ENCODE assay signal across 9 mouse cellular contexts in genomic region chr2:71813371-71813770, GRCm38 (mm10). TPM values are rescaled to one million over a fixed set of nuclear protein-coding genes. Genes with fewer than 3 reads are reported as not detected.
DNase-seq lines count a peak whose midpoint lies in the region; ATAC-seq and TF ChIP-seq lines count a peak whose summit lies in the region.
"Had no signal": no experiment of that assay in that cellular context is flagged by ENCODE, and none has a peak within 500 bp of the region (broad histone marks: within the 10 kb centered on the region; RNA-seq: fewer than 3 reads in every experiment).

No protein-coding gene starts in this region.

- no peak for TF ChIP-seq CTCF in hindbrain, postnatal 0 days (IDR thresholded peaks at IDR 0.05; ENCODE audit: low read depth)
- no peak for TF ChIP-seq CTCF in spleen, adult 2 months (IDR thresholded peaks at IDR 0.05; ENCODE audit: extremely low read depth, insufficient read depth, insufficient read length, insufficient replicate concordance)
- TF ChIP-seq CTCF in lung, postnatal 0 days (IDR thresholded peaks at IDR 0.05), result no peak

- 0 out of 2 replicates have a peak, but pooled peaks have one; percentile 6 for ATAC-seq in hindbrain, postnatal 0 days
- ATAC-seq in hindbrain, embryonic 16.5 days, result no peak
- no peak for ATAC-seq in hindbrain, embryonic 12.5 days (ENCODE audit: low FRiP score)
- no peak for ATAC-seq in lung, postnatal 0 days

- no peaks in the 10 kb centered on the region for H3K36me3 ChIP-seq in hindbrain, postnatal 0 days (ENCODE audit: insufficient read depth, low read length)
- H3K36me3 ChIP-seq in hindbrain, embryonic 16.5 days (ENCODE audit: control insufficient read depth, insufficient read depth, low read length), result no peaks in the 10 kb centered on the region
- H3K36me3 ChIP-seq in spleen, adult 2 months (ENCODE audit: control insufficient read depth, insufficient read depth, low read length), result no peaks in the 10 kb centered on the region
- no peaks in the 10 kb centered on the region for H3K36me3 ChIP-seq in splenic B cell, adult 2 months (ENCODE audit: control insufficient read depth, insufficient read depth, low read length, poor library complexity, severe bottlenecking)
- H3K36me3 ChIP-seq in hindbrain, embryonic 12.5 days, result no peaks in the 10 kb centered on the region
- H3K36me3 ChIP-seq in lung, postnatal 0 days (ENCODE audit: insufficient read depth, low read length), result no peaks in the 10 kb centered on the region
- H3K36me3 ChIP-seq: liver, embryonic 13.5 days; neural tube, embryonic 12.5 days had no signal

- no peaks in the 10 kb centered on the region for H3K9me3 ChIP-seq in hindbrain, postnatal 0 days (ENCODE audit: low read length)
- H3K9me3 ChIP-seq in hindbrain, embryonic 16.5 days (ENCODE audit: control insufficient read depth, low read length), result no peaks in the 10 kb centered on the region
- no peaks in the 10 kb centered on the region for H3K9me3 ChIP-seq in hindbrain, embryonic 12.5 days (replicated peaks)
- H3K9me3 ChIP-seq in lung, postnatal 0 days (ENCODE audit: low read length), result no peaks in the 10 kb centered on the region
- H3K9me3 ChIP-seq: liver, embryonic 13.5 days; neural tube, embryonic 12.5 days had no signal

- no peaks in the 10 kb centered on the region for H3K27me3 ChIP-seq in hindbrain, postnatal 0 days (ENCODE audit: insufficient read depth, low read length)
- no peaks in the 10 kb centered on the region for H3K27me3 ChIP-seq in hindbrain, embryonic 16.5 days (replicated peaks; ENCODE audit: control insufficient read depth, insufficient read depth, low read length)
- H3K27me3 ChIP-seq in spleen, adult 2 months (ENCODE audit: control insufficient read depth, insufficient read depth, low read length), result no peaks in the 10 kb centered on the region
- H3K27me3 ChIP-seq in splenic B cell, adult 2 months (ENCODE audit: control insufficient read depth, insufficient read depth, low read length, poor library complexity, severe bottlenecking), result no peaks in the 10 kb centered on the region
- H3K27me3 ChIP-seq in hindbrain, embryonic 12.5 days, result peaks cover 3% of the 10 kb centered on the region; the same call in 1 of the 2 replicates
- no peaks in the 10 kb centered on the region for H3K27me3 ChIP-seq in lung, postnatal 0 days (replicated peaks; ENCODE audit: insufficient read depth, low read length)
- H3K27me3 ChIP-seq: liver, embryonic 13.5 days; neural tube, embryonic 12.5 days had no signal

- H3K4me3 ChIP-seq in hindbrain, postnatal 0 days (ENCODE audit: low read length), result no peak overlapping the region
- no peak overlapping the region for H3K4me3 ChIP-seq in hindbrain, embryonic 16.5 days (ENCODE audit: low read length)
- no peak overlapping the region; the same call in 1 of the 2 replicates for H3K4me3 ChIP-seq in spleen, adult 2 months (ENCODE audit: extremely low read depth, insufficient read depth, insufficient read length)
- H3K4me3 ChIP-seq in hindbrain, embryonic 12.5 days, result no peak overlapping the region
- no peak overlapping the region for H3K4me3 ChIP-seq in lung, postnatal 0 days (ENCODE audit: low read depth, low read length)
- H3K4me3 ChIP-seq: liver, embryonic 13.5 days; neural tube, embryonic 12.5 days had no signal

- no peak for TF ChIP-seq POLR2A in spleen, adult 2 months (IDR thresholded peaks at IDR 0.05; ENCODE audit: low read depth, low read length)

- no peak overlapping the region for H3K4me2 ChIP-seq in hindbrain, postnatal 0 days (ENCODE audit: low read depth, low read length)
- no peak overlapping the region for H3K4me2 ChIP-seq in hindbrain, embryonic 16.5 days (ENCODE audit: low read length)
- no peak overlapping the region for H3K4me2 ChIP-seq in hindbrain, embryonic 12.5 days (replicated peaks)
- H3K4me2 ChIP-seq in lung, postnatal 0 days (replicated peaks; ENCODE audit: low read depth, low read length), result no peak overlapping the region
- H3K4me2 ChIP-seq: liver, embryonic 13.5 days; neural tube, embryonic 12.5 days had no signal

- no peak overlapping the region for H3K27ac ChIP-seq in hindbrain, postnatal 0 days
- no peak overlapping the region for H3K27ac ChIP-seq in hindbrain, embryonic 16.5 days (ENCODE audit: low read depth, low read length)
- peak overlapping the region; percentile 96 for H3K27ac ChIP-seq in spleen, adult 2 months (ENCODE audit: insufficient read depth, low read length)
- H3K27ac ChIP-seq in hindbrain, embryonic 12.5 days, result no peak overlapping the region
- no peak overlapping the region for H3K27ac ChIP-seq in lung, postnatal 0 days (ENCODE audit: low read length)
- H3K27ac ChIP-seq: liver, embryonic 13.5 days; neural tube, embryonic 12.5 days had no signal

- no peak for DNase-seq in hindbrain, postnatal 0 days (ENCODE audit: low spot score)
- peak in 1 of 2 experiments; percentile 11 for DNase-seq in spleen, adult 2 months (ENCODE audit: low read depth in 1 of 2, low spot score in 2 of 2)
- DNase-seq in spleen, postnatal 10 days (ENCODE audit: low spot score in 2 of 2), result no peak
- DNase-seq in splenic B cell, adult 2 months (ENCODE audit: low read depth, low spot score), result peak; percentile 12
- no peak for DNase-seq in lung, postnatal 0 days (ENCODE audit: low spot score)

- TF ChIP-seq EP300 in lung, postnatal 0 days (IDR thresholded peaks at IDR 0.05), result no peak

- peaks cover 7% of the 10 kb centered on the region; the same call in 1 of the 2 replicates for H3K4me1 ChIP-seq in hindbrain, postnatal 0 days (ENCODE audit: insufficient read depth, low read length)
- H3K4me1 ChIP-seq in hindbrain, embryonic 16.5 days (ENCODE audit: control insufficient read depth, insufficient read depth, low read depth, low read length), result peaks cover 9% of the 10 kb centered on the region
- H3K4me1 ChIP-seq in spleen, adult 2 months (ENCODE audit: control insufficient read depth, insufficient read depth, insufficient read length), result peaks cover 24% of the 10 kb centered on the region; the same call in 1 of the 2 replicates
- H3K4me1 ChIP-seq in hindbrain, embryonic 12.5 days, result peaks cover 21% of the 10 kb centered on the region
- peaks cover 28% of the 10 kb centered on the region; the same call in 1 of the 2 replicates for H3K4me1 ChIP-seq in lung, postnatal 0 days (ENCODE audit: insufficient read depth, low read depth, low read length)

- H3K9ac ChIP-seq in hindbrain, postnatal 0 days (replicated peaks; ENCODE audit: low read length), result no peak overlapping the region
- H3K9ac ChIP-seq in hindbrain, embryonic 16.5 days (ENCODE audit: low read depth, low read length), result no peak overlapping the region
- no peak overlapping the region for H3K9ac ChIP-seq in hindbrain, embryonic 12.5 days
- no peak overlapping the region for H3K9ac ChIP-seq in lung, postnatal 0 days (replicated peaks; ENCODE audit: low read depth)
- H3K9ac ChIP-seq: liver, embryonic 13.5 days; neural tube, embryonic 12.5 days had no signal

- 75% methylated on average over 6 of the region's 8 CpGs for WGBS in hindbrain, postnatal 0 days
- WGBS in hindbrain, embryonic 16.5 days, result 77% methylated on average over 8 of the region's 8 CpGs
- 51% methylated on average over 5 of the region's 8 CpGs for WGBS in spleen, adult 2 months
- WGBS in hindbrain, embryonic 12.5 days, result 81% methylated on average over 5 of the region's 8 CpGs
- WGBS in lung, postnatal 0 days, result 59% methylated on average over 5 of the region's 8 CpGs

RNA-seq across cellular contexts. Expression of gene Pdk1, which starts 59.7 kb away (rescaled TPM):
- total RNA-seq in hindbrain, postnatal 0 days (2014; rRNA removed), result 51.7 and 53.4 TPM in 2 replicates
- 18.5 and 19.7 TPM in 2 replicates for polyA plus RNA-seq in hindbrain, postnatal 0 days (2015; fragmentation: Nextera tagmentation; extraction: Ambion mirVana)
- polyA plus RNA-seq in hindbrain, embryonic 16.5 days (2015; fragmentation: Nextera tagmentation; extraction: Ambion mirVana), result 24.0 and 25.1 TPM in 2 replicates
- polyA plus RNA-seq in spleen, adult 2 months (2012; rRNA removed), result 14.1 and 14.5 TPM in 2 replicates
- polyA plus RNA-seq in hindbrain, embryonic 12.5 days (2016; fragmentation: Nextera tagmentation; extraction: Ambion mirVana), result 28.9 and 33.4 TPM in 2 replicates
- 21.1 and 21.8 TPM in 2 replicates for polyA plus RNA-seq in lung, postnatal 0 days (2015; fragmentation: Nextera tagmentation; extraction: Ambion mirVana)
